Mouse (Mus musculus): ENCODE measurements at regions not wholly inside any gene's neighbourhood (a gene's known extent, or its start where the extent isn't known, plus 50 kb on each side); places are given as distances from the start of the nearest gene placed in this dataset.

DNA sequence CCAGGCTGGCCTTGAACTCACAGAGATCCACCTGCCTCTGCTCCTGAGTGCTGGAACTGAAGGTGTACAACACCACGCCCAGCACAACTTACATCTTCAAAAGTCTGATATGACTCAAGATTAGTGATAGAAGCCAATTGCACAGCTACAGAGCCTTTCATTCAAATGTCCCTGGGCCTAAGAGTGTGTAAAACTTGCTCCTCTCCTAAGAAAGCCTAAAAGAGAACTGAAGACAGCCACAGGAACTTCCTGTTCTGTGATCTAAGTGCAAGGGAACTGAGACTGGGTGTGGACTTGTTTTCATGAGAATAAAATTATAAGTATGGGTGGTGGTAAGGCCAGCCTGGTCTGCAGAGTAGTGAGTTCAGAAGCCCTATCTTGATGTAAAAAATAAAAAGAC is 52.5 kb upstream of the Kdm7a start:
- TF ChIP-seq CTCF (IDR thresholded peaks at IDR 0.05) (no peak), EP300 (IDR thresholded peaks at IDR 0.05) (no peak)
